Mouse (Mus musculus) stomach, postnatal 0 days (tissue): Measurements from ENCODE around the gene Ccdc91. TPM values are rescaled to one million over a fixed set of nuclear protein-coding genes. Genes with fewer than 3 reads are reported as not detected.

Source experiments
- ATAC-seq: fragments of 200-750 bp; cut with Nextera tagmentation; 2 replicates; pipeline ENCODE4 v1.8.0; 2017; ENCODE audit not compliant: low FRiP score, low TSS enrichment
- DNase-seq: peaks from one replicate; pipeline ENCODE4 v3.0.0-alpha.2; 2016; ENCODE audit warnings: low spot score
- H3K27ac ChIP-seq: fragments of 300-500 bp; sonication (generic); replicated peaks from 2 replicates; pipeline ENCODE4 v1.5.1; 2014; ENCODE audit warnings: mild to moderate bottlenecking, control low read depth
- H3K27me3 ChIP-seq: fragments of 300-500 bp; sonication (generic); 2 replicates; pipeline ENCODE4 v1.6.1; 2014; ENCODE audit warnings: low read length; ENCODE audit not compliant: control insufficient read depth, insufficient read depth
- H3K36me3 ChIP-seq: fragments of 300-500 bp; sonication (generic); 2 replicates; pipeline ENCODE4 v1.6.1; 2014; ENCODE audit warnings: low read length, mixed read lengths; ENCODE audit not compliant: control insufficient read depth, insufficient read depth
- H3K4me1 ChIP-seq: fragments of 300-500 bp; sonication (generic); replicated peaks from 2 replicates; pipeline ENCODE4 v1.6.1; 2014; ENCODE audit warnings: antibody characterized with exemption; ENCODE audit not compliant: control insufficient read depth, insufficient read depth
- H3K4me2 ChIP-seq: fragments of 300-500 bp; sonication (generic); replicated peaks from 2 replicates; pipeline ENCODE4 v1.6.1; 2014; ENCODE audit warnings: low read depth, mild to moderate bottlenecking, control low read depth, moderate library complexity
- H3K4me3 ChIP-seq: fragments of 300-500 bp; sonication (generic); 2 replicates; pipeline ENCODE4 v1.5.1; 2014; ENCODE audit warnings: low read depth, low read length, control low read depth
- H3K9ac ChIP-seq: fragments of 300-500 bp; sonication (generic); 2 replicates; pipeline ENCODE4 v1.6.1; 2014; ENCODE audit warnings: mild to moderate bottlenecking, low read length, control low read depth, mixed read lengths
- H3K9me3 ChIP-seq: fragments of 300-500 bp; sonication (generic); 2 replicates; pipeline ENCODE4 v1.6.1; 2016; ENCODE audit warnings: low read length; ENCODE audit not compliant: control insufficient read depth
- CTCF ChIP-seq: IDR thresholded peaks from 2 replicates; pipeline ENCODE4 v1.5.1; 2016; ENCODE audit warnings: antibody characterized with exemption, low read depth, mild to moderate bottlenecking, moderate library complexity
- EP300 ChIP-seq: optimal IDR thresholded peaks from 2 replicates; pipeline ENCODE3; 2016; ENCODE audit warnings: antibody characterized with exemption
- WGBS: fragments of 180-500 bp; shearing (Covaris S2); extraction: QIAGEN DNeasy Blood & Tissue Kit; methylation state at CpG from one replicate; pipeline ENCODE4 v1.1.7; 2014; 5-methylcytosine and 5-hydroxymethylcytosine counted together
- polyA plus RNA-seq: library from polyadenylated mRNA; unstranded; fragments of >200 nt; fragmentation: Nextera tagmentation; extraction: Ambion mirVana; gene quantifications from 2 replicates; pipeline ENCODE4 v1.2.1, GENCODE M21; 2015

The Ccdc91 gene
- polyA plus RNA-seq, 1 experiment from 2014 or later: 16.2 TPM

GRCm38 (mm10) chr6:147539056-147539600 lies 63.5 kb downstream of the Ccdc91 start:
- TF ChIP-seq EP300 (no peak), CTCF (no peak)
- no peak for ATAC-seq

GRCm38 (mm10) chr6:147540942-147541341 lies 65.3 kb downstream of the Ccdc91 start:
- Histone ChIP-seq H3K4me2 (no peak overlapping the region), H3K36me3 (no peaks in the 10 kb centered on the region; the same call in 1 of the 2 replicates), H3K9ac (no peak overlapping the region), H3K9me3 (no peaks in the 10 kb centered on the region), H3K4me3 (no peak overlapping the region), H3K4me1 (no peaks in the 10 kb centered on the region), H3K27ac (no peak overlapping the region), H3K27me3 (no peaks in the 10 kb centered on the region)
- no peak for ATAC-seq
- whole genome bisulfite sequencing: 75% methylated on average over 6 of the region's 6 CpGs
- no peak for DNase-seq
- no peak for TF ChIP-seq CTCF
- no peak for TF ChIP-seq EP300

More at GRCm38 (mm10) chr6:147539056-147539600, 63.5 kb downstream of the Ccdc91 start:
- Histone ChIP-seq H3K9ac (no peak overlapping the region), H3K27ac (no peak overlapping the region), H3K4me1 (no peaks in the 10 kb centered on the region), H3K9me3 (no peaks in the 10 kb centered on the region), H3K36me3 (no peaks in the 10 kb centered on the region; the same call in 1 of the 2 replicates), H3K27me3 (no peaks in the 10 kb centered on the region), H3K4me3 (no peak overlapping the region), H3K4me2 (no peak overlapping the region)
- DNase-seq: no peak
- WGBS: 82% methylated on average over 7 of the region's 7 CpGs

GRCm38 (mm10) chr6:147555591-147555990 lies 80.0 kb downstream of the Ccdc91 start:
- Histone ChIP-seq H3K27me3 (no peaks in the 10 kb centered on the region), H3K4me1 (no peaks in the 10 kb centered on the region), H3K36me3 (no peaks in the 10 kb centered on the region), H3K4me3 (no peak overlapping the region), H3K27ac (no peak overlapping the region), H3K9ac (no peak overlapping the region), H3K9me3 (no peaks in the 10 kb centered on the region), H3K4me2 (no peak overlapping the region)
- DNase-seq (no peak), ATAC-seq (no peak)
- WGBS: 55% methylated on average over 6 of the region's 6 CpGs
- no peak for TF ChIP-seq EP300
- TF ChIP-seq CTCF: no peak

GRCm38 (mm10) chr6:147559316-147559715 lies 83.7 kb downstream of the Ccdc91 start:
- H3K27me3 ChIP-seq: no peaks in the 10 kb centered on the region
- H3K4me3 ChIP-seq: no peak overlapping the region
- H3K9ac ChIP-seq: no peak overlapping the region
- no peaks in the 10 kb centered on the region for H3K4me1 ChIP-seq
- no peaks in the 10 kb centered on the region for H3K36me3 ChIP-seq
- DNase-seq (no peak), ATAC-seq (no peak)
- WGBS: 66% methylated on average over 3 of the region's 3 CpGs
- TF ChIP-seq CTCF: no peak
- no peak for TF ChIP-seq EP300
- no peak overlapping the region for H3K4me2 ChIP-seq
- no peak overlapping the region for H3K27ac ChIP-seq
- H3K9me3 ChIP-seq: no peaks in the 10 kb centered on the region

- Histone ChIP-seq H3K27me3 (no peaks in the 10 kb centered on the region), H3K9ac (no peak overlapping the region), H3K36me3 (no peaks in the 10 kb centered on the region), H3K4me3 (no peak overlapping the region), H3K4me2 (no peak overlapping the region), H3K9me3 (no peaks in the 10 kb centered on the region), H3K27ac (no peak overlapping the region), H3K4me1 (no peaks in the 10 kb centered on the region)
- ATAC-seq: no peak
- no peak for TF ChIP-seq CTCF
- no peak for TF ChIP-seq EP300
- no peak for DNase-seq
Observed at GRCm38 (mm10) chr6:147560436-147560835, 84.8 kb downstream of the Ccdc91 start.

- Histone ChIP-seq H3K4me3 (no peak overlapping the region), H3K27me3 (no peaks in the 10 kb centered on the region), H3K4me2 (no peak overlapping the region), H3K27ac (no peak overlapping the region), H3K9me3 (no peaks in the 10 kb centered on the region), H3K4me1 (no peaks in the 10 kb centered on the region), H3K9ac (no peak overlapping the region), H3K36me3 (no peaks in the 10 kb centered on the region)
- DNase-seq: no peak
- no peak for TF ChIP-seq EP300
- no peak for TF ChIP-seq CTCF
- no peak for ATAC-seq
- WGBS: 87% methylated on average over 5 of the region's 5 CpGs
Observed at GRCm38 (mm10) chr6:147569246-147569645, 93.6 kb downstream of the Ccdc91 start.
